Mouse (Mus musculus): ENCODE results near the gene Olfr1321. TPM values are rescaled to one million over a fixed set of nuclear protein-coding genes. Genes with fewer than 3 reads are reported as not detected.

Olfr1321 gene
- polyA plus RNA-seq (2021; fragmentation: Nextera tagmentation), result not detected in 2 replicates
- long read RNA-seq, experiment 1, result 0 reads
- long read RNA-seq, experiment 2, result 0 reads

DNA sequence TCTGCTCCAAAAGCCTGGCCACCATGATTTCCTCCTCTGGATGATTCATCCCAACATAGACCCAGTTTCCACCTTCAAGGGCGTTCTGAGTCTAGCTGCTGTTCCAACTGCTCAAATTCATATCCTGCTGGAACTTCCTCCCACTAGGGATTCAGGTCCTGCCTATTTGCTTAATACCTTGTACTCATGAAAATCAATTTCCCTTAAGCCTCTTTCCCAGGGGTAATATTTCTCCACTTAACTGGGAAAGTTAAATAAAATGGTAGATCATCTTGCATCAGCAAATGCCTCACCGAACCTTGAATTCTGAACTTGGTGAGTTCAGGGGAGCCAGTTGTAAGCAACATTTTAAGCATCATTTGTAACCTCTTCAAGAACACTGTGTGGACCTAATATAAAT lies at the start of gene Olfr1321:
TSS of gene Olfr1321 (minus strand) at position 101 of the 400 bp plus-strand sequence.

Other genes with a start within 250 kb of the Olfr1321 start
- not detected in 2 replicates for gene Olfr1320, start 62.7 kb downstream of the Olfr1321 start, polyA plus RNA-seq (2021; fragmentation: Nextera tagmentation)
- 3.7 and 4.0 TPM in 2 replicates for gene Igsf1, start 62.7 kb upstream of the Olfr1321 start, polyA plus RNA-seq (2021; fragmentation: Nextera tagmentation)
- not detected in 2 replicates for gene Olfr1322, start 156.4 kb upstream of the Olfr1321 start, polyA plus RNA-seq (2021; fragmentation: Nextera tagmentation)